ENCODE assay signal across 30 mouse cellular contexts in genomic region chr15:41311728-41312320, GRCm38 (mm10).
A peak's percentile ranks its signal among the peaks of the same experiment; 100 is the strongest.
DNase-seq lines count a peak whose midpoint lies in the region; ATAC-seq and TF ChIP-seq lines count a peak whose summit lies in the region.
"Had no signal": no experiment of that assay in that cellular context is flagged by ENCODE, and none has a peak within 500 bp of the region (broad histone marks: within the 10 kb centered on the region; RNA-seq: fewer than 3 reads in every experiment).

No protein-coding gene starts in this region.

- H3K36me3 ChIP-seq in liver, postnatal 0 days (replicated peaks; ENCODE audit: insufficient read depth, low read length), result no peaks in the 10 kb centered on the region
- no peaks in the 10 kb centered on the region for H3K36me3 ChIP-seq in hindbrain, embryonic 14.5 days (replicated peaks; ENCODE audit: control insufficient read depth, insufficient read depth)
- H3K36me3 ChIP-seq: embryonic facial prominence, embryonic 15.5 days; G1E; heart, embryonic 15.5 days; hindbrain, embryonic 13.5 days; limb, embryonic 12.5 days; neural tube, embryonic 15.5 days had no signal

- TF ChIP-seq EP300 in liver, postnatal 0 days (IDR thresholded peaks at IDR 0.05; ENCODE audit: low read depth), result no peak

- H3K4me3 ChIP-seq in liver, postnatal 0 days (ENCODE audit: low read depth, low read length), result no peak overlapping the region
- H3K4me3 ChIP-seq in hindbrain, embryonic 14.5 days (replicated peaks; ENCODE audit: low read length), result no peak overlapping the region
- H3K4me3 ChIP-seq: embryonic facial prominence, embryonic 15.5 days; heart, embryonic 15.5 days; hindbrain, embryonic 13.5 days; limb, embryonic 12.5 days; neural tube, embryonic 15.5 days had no signal

- no peaks in the 10 kb centered on the region for H3K27me3 ChIP-seq in liver, postnatal 0 days (ENCODE audit: insufficient read depth, low read length)
- no peaks in the 10 kb centered on the region for H3K27me3 ChIP-seq in hindbrain, embryonic 14.5 days (ENCODE audit: control insufficient read depth, insufficient read depth, low read length)
- H3K27me3 ChIP-seq: CH12.LX; embryonic facial prominence, embryonic 15.5 days; heart, embryonic 15.5 days; hindbrain, embryonic 13.5 days; limb, embryonic 12.5 days; neural tube, embryonic 15.5 days had no signal

- H3K27ac ChIP-seq in liver, postnatal 0 days (ENCODE audit: low read depth), result no peak overlapping the region
- H3K27ac ChIP-seq in hindbrain, embryonic 14.5 days, result no peak overlapping the region
- H3K27ac ChIP-seq: embryonic facial prominence, embryonic 15.5 days; heart, embryonic 15.5 days; hindbrain, embryonic 13.5 days; limb, embryonic 12.5 days; neural tube, embryonic 15.5 days had no signal

- WGBS in liver, postnatal 0 days (ENCODE audit: insufficient replicate concordance), result 41% methylated on average over 5 of the region's 5 CpGs
- 80% methylated on average over 5 of the region's 5 CpGs for WGBS in hindbrain, embryonic 14.5 days

- DNase-seq in frontal cortex, postnatal 25 days (ENCODE audit: low spot score in 2 of 2), result no peak
- peak; percentile 67 for DNase-seq in right cerebral cortex, adult 18-20 months
- no peak for DNase-seq in right cerebral cortex, postnatal 14 days
- peak; percentile 14 for DNase-seq in adrenal gland, postnatal 14 days
- DNase-seq in liver, postnatal 0 days, result no peak
- DNase-seq in hindbrain, embryonic 14.5 days (ENCODE audit: low spot score), result no peak
- DNase-seq: B cell, adult 2 months; cerebellum, adult 9-10 months; gastrocnemius, postnatal 10 days; heart, adult 11 months; heart, postnatal 36 days; kidney, adult 18-20 months; kidney, postnatal 4 days; lung, embryonic 14.5 days; thymus, adult 2 months; thymus, postnatal 4 days had no signal

- H3K4me2 ChIP-seq in liver, postnatal 0 days (ENCODE audit: low read depth, low read length), result no peak overlapping the region
- H3K4me2 ChIP-seq in hindbrain, embryonic 14.5 days (replicated peaks), result no peak overlapping the region
- H3K4me2 ChIP-seq: embryonic facial prominence, embryonic 15.5 days; heart, embryonic 15.5 days; hindbrain, embryonic 13.5 days; limb, embryonic 12.5 days; liver, embryonic 11.5 days; lung, embryonic 14.5 days; midbrain, embryonic 11.5 days; neural tube, embryonic 15.5 days had no signal

- peak; percentile 90 for ATAC-seq in frontal cortex, adult (ENCODE audit: low TSS enrichment)
- peak; percentile 57 for ATAC-seq in megakaryocyte progenitor cell, adult 5-6 weeks (replicated peaks; ENCODE audit: poor library complexity)
- no peak for ATAC-seq in liver, postnatal 0 days
- ATAC-seq in hindbrain, embryonic 14.5 days (ENCODE audit: low FRiP score), result no peak
- ATAC-seq: activated CD4-positive, CD25-positive, alpha-beta regulatory T cell, adult 4 months; forebrain, embryonic 14.5 days; inflammation-experienced regulatory T-cells, adult 6 months had no signal

- no peak for TF ChIP-seq CTCF in liver, postnatal 0 days (IDR thresholded peaks at IDR 0.05; ENCODE audit: low read depth)

- H3K9ac ChIP-seq in liver, postnatal 0 days (replicated peaks), result no peak overlapping the region
- H3K9ac ChIP-seq in hindbrain, embryonic 14.5 days, result no peak overlapping the region
- H3K9ac ChIP-seq: embryonic facial prominence, embryonic 15.5 days; heart, embryonic 15.5 days; hindbrain, embryonic 13.5 days; limb, embryonic 12.5 days; lung, embryonic 14.5 days; neural tube, embryonic 15.5 days had no signal

- H3K4me1 ChIP-seq in liver, postnatal 0 days (ENCODE audit: insufficient read depth), result no peaks in the 10 kb centered on the region
- H3K4me1 ChIP-seq in hindbrain, embryonic 14.5 days (replicated peaks; ENCODE audit: control insufficient read depth, insufficient read depth, low read length), result no peaks in the 10 kb centered on the region
- H3K4me1 ChIP-seq: embryonic facial prominence, embryonic 15.5 days; heart, embryonic 15.5 days; hindbrain, embryonic 13.5 days; limb, embryonic 12.5 days; neural tube, embryonic 15.5 days had no signal

- H3K9me3 ChIP-seq in liver, postnatal 0 days (ENCODE audit: low read length), result no peaks in the 10 kb centered on the region
- no peaks in the 10 kb centered on the region for H3K9me3 ChIP-seq in hindbrain, embryonic 14.5 days (ENCODE audit: control insufficient read depth, low read length)
- H3K9me3 ChIP-seq: embryonic facial prominence, embryonic 15.5 days; G1E; heart, embryonic 15.5 days; hindbrain, embryonic 13.5 days; limb, embryonic 12.5 days; neural tube, embryonic 15.5 days had no signal

Comparison
In these comparisons a context has a peak if more than half of its experiments do, and no peak if none do; other contexts are left out.
1. DNase-seq: peak in right cerebral cortex, adult 18-20 months (single experiment) and adrenal gland, postnatal 14 days (single experiment); none in frontal cortex, postnatal 25 days (0 of 2), right cerebral cortex, postnatal 14 days (single experiment), liver, postnatal 0 days (single experiment) and hindbrain, embryonic 14.5 days (single experiment).
2. ATAC-seq: peak in frontal cortex, adult (single experiment) and megakaryocyte progenitor cell, adult 5-6 weeks (single experiment); none in liver, postnatal 0 days (single experiment) and hindbrain, embryonic 14.5 days (single experiment).